Mouse (Mus musculus) intestine, embryonic 15.5 days (tissue): ENCODE measurements at regions not wholly inside any gene's neighbourhood (a gene's known extent, or its start where the extent isn't known, plus 50 kb on each side); places are given as distances from the start of the nearest gene placed in this dataset.
"Not testable (repeated sequence)": the region's sequence is repeated elsewhere in the genome, so short reads cannot be mapped to it uniquely, and the experiment has no call there.

Experiments
- ATAC-seq: fragments of 200-750 bp; cut with Nextera tagmentation; 2 replicates; pipeline ENCODE4 v1.8.0; 2017; ENCODE audit warnings: moderate TSS enrichment, moderate library complexity
- H3K27ac ChIP-seq: fragments of 300-500 bp; sonication (generic); 2 replicates; pipeline ENCODE4 v1.5.1; 2015; ENCODE audit warnings: mild to moderate bottlenecking, inconsistent platforms
- H3K27me3 ChIP-seq: fragments of 300-500 bp; sonication (generic); replicated peaks from 2 replicates; pipeline ENCODE4 v1.6.1; 2015; ENCODE audit warnings: inconsistent platforms
- H3K36me3 ChIP-seq: fragments of 300-500 bp; sonication (generic); 2 replicates; pipeline ENCODE4 v1.6.1; 2015; ENCODE audit warnings: inconsistent platforms
- H3K4me1 ChIP-seq: fragments of 300-500 bp; sonication (generic); replicated peaks from 2 replicates; pipeline ENCODE4 v1.6.1; 2015; ENCODE audit warnings: inconsistent platforms
- H3K4me2 ChIP-seq: fragments of 300-500 bp; sonication (generic); replicated peaks from 2 replicates; pipeline ENCODE4 v1.6.1; 2015; ENCODE audit warnings: mild to moderate bottlenecking, inconsistent platforms
- H3K4me3 ChIP-seq: fragments of 300-500 bp; sonication (generic); replicated peaks from 2 replicates; pipeline ENCODE4 v1.5.1; 2015; ENCODE audit warnings: inconsistent platforms
- H3K9ac ChIP-seq: fragments of 300-500 bp; sonication (generic); 2 replicates; pipeline ENCODE4 v1.6.1; 2015; ENCODE audit warnings: inconsistent platforms
- H3K9me3 ChIP-seq: fragments of 300-500 bp; sonication (generic); 2 replicates; pipeline ENCODE4 v1.6.1; 2016; ENCODE audit warnings: inconsistent platforms
- WGBS: fragments of 180-500 bp; shearing (Covaris S2); methylation state at CpG from one replicate; pipeline ENCODE4 v1.1.7; 2015; 5-methylcytosine and 5-hydroxymethylcytosine counted together

- H3K27ac ChIP-seq, H3K4me2 ChIP-seq, H3K4me3 ChIP-seq, H3K27me3 ChIP-seq, ATAC-seq, H3K9me3 ChIP-seq, H3K9ac ChIP-seq, H3K36me3 ChIP-seq, H3K4me1 ChIP-seq: not testable (repeated sequence)
These were observed 502.6 kb upstream of the Gdi2 start for GRCm38 (mm10) chr13:3035291-3035690.

- 34% methylated on average over 1 of the region's 1 CpGs for WGBS
- H3K27me3 ChIP-seq, ATAC-seq: not testable (repeated sequence)
These were observed 500.9 kb upstream of the Gdi2 start for GRCm38 (mm10) chr13:3037010-3037409.

DNA sequence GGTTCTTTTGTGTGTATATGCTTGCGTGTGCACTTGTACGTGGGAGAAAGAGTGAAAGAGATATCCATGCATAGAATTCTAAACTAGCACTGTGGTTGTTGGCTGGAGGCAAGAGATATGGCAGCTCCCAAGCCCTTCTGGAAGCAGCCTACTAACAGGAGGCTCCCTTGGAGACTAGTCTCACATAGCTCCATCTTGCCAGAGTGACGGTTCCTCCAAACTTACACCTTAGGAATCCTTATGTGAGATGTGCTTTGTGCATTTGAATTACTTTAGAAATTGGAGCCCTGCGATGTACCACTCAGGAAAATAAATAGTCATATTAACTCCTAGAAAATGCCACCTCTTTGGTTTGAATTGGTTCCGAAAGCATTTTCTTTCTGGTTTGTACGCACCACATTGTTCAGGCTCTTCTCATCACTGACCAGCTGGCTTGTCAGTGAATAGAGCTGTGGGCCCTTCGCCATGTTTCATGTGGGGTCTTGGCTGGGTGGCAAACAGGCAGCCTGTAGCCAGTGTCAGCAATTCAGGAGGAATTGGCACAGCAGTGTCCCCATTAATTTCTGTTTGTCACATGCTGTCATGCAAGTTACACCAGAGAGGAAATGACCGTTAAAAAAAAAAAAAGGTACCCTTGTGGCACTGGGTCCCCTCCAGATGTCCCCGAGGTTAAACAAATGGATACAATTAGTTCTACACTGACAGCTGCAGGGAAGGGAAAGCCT is 491.3 kb upstream of the Gdi2 start:
- not testable (repeated sequence) for H3K4me2 ChIP-seq
- 85% methylated on average over 9 of the region's 9 CpGs for WGBS

More at GRCm38 (mm10) chr13:3037010-3037409, 500.9 kb upstream of the Gdi2 start:
- H3K4me1 ChIP-seq, H3K27ac ChIP-seq, H3K9me3 ChIP-seq, H3K36me3 ChIP-seq, H3K9ac ChIP-seq, H3K4me2 ChIP-seq, H3K4me3 ChIP-seq: not testable (repeated sequence)

GRCm38 (mm10) chr13:3083480-3083879 is 454.4 kb upstream of the Gdi2 start:
- not testable (repeated sequence) for H3K4me2 ChIP-seq, H3K4me1 ChIP-seq, H3K9ac ChIP-seq, H3K27ac ChIP-seq, ATAC-seq, H3K9me3 ChIP-seq, H3K4me3 ChIP-seq, H3K36me3 ChIP-seq, H3K27me3 ChIP-seq
- 70% methylated on average over 3 of the region's 3 CpGs for WGBS

More for the DNA sequence above, 491.3 kb upstream of the Gdi2 start:
- H3K4me1 ChIP-seq, H3K4me3 ChIP-seq, H3K27ac ChIP-seq, H3K9ac ChIP-seq, H3K9me3 ChIP-seq, ATAC-seq, H3K27me3 ChIP-seq, H3K36me3 ChIP-seq: not testable (repeated sequence)

GRCm38 (mm10) chr13:3089971-3090370 is 447.9 kb upstream of the Gdi2 start:
- not testable (repeated sequence) for H3K9me3 ChIP-seq, H3K36me3 ChIP-seq, H3K4me1 ChIP-seq, ATAC-seq, H3K4me3 ChIP-seq, H3K4me2 ChIP-seq, H3K27ac ChIP-seq, H3K27me3 ChIP-seq, H3K9ac ChIP-seq
- WGBS: 80% methylated on average over 7 of the region's 7 CpGs

DNA sequence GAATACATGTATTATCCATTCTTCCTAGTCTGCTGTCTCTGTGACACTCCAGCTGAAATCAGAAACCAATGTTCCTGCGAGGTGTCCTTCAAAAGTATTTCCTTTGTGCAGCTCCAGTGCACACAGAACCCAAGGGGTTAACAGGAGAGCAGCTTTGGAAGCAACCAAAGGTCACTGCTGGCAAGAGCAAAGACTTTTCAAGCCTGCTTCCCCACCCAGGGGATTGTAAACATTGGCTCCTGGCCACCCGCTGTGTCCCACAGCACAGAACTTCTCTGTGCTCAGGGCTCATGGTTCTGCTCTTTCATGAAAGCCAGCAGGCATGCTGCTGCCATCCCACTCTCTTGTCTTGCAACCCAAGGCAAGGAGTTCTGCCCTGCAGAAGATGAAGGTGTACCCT is 431.3 kb upstream of the Gdi2 start:
- H3K27me3 ChIP-seq, H3K36me3 ChIP-seq, H3K4me3 ChIP-seq, H3K27ac ChIP-seq, H3K4me1 ChIP-seq, H3K9me3 ChIP-seq, H3K4me2 ChIP-seq, H3K9ac ChIP-seq: not testable (repeated sequence)
- ATAC-seq: peak; percentile 68
- 30% methylated on average over 2 of the region's 2 CpGs for WGBS

GRCm38 (mm10) chr13:3128150-3128549 is 409.7 kb upstream of the Gdi2 start:
- H3K27me3 ChIP-seq, H3K4me2 ChIP-seq: not testable (repeated sequence)
- 21% methylated on average over 4 of the region's 4 CpGs for WGBS

DNA sequence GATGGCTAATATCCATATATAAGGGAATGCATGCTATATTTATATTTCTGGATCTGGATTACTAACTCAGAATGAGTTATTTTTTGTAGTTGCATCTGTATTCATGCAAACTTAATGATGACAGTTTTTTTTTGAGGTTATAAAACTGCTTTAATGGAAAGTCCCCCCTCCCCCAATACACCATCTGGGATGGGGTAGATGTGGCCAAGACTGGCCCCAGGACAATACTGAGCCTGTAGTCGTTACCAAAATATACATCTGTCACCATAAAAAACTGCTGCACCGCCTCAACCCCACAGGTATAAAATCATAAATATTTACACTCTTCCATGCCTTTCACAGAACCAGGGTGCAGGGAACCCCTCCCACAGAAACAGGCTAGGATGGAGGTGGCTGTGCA is 400.6 kb upstream of the Gdi2 start:
- H3K9ac ChIP-seq, ATAC-seq, H3K27ac ChIP-seq, H3K9me3 ChIP-seq, H3K4me3 ChIP-seq, H3K4me1 ChIP-seq, H3K27me3 ChIP-seq, H3K36me3 ChIP-seq, H3K4me2 ChIP-seq: not testable (repeated sequence)
- 69% methylated on average over 2 of the region's 2 CpGs for WGBS

More at GRCm38 (mm10) chr13:3128150-3128549, 409.7 kb upstream of the Gdi2 start:
- not testable (repeated sequence) for H3K4me1 ChIP-seq, H3K27ac ChIP-seq, H3K36me3 ChIP-seq, H3K9me3 ChIP-seq, H3K9ac ChIP-seq, ATAC-seq, H3K4me3 ChIP-seq

- Histone ChIP-seq H3K4me1 (no peaks in the 10 kb centered on the region), H3K4me3 (no peak overlapping the region), H3K36me3 (no peaks in the 10 kb centered on the region), H3K4me2 (no peak overlapping the region), H3K27me3 (no peaks in the 10 kb centered on the region), H3K9ac (no peak overlapping the region), H3K9me3 (no peaks in the 10 kb centered on the region), H3K27ac (no peak overlapping the region)
- no peak for ATAC-seq
- 91% methylated on average over 14 of the region's 14 CpGs for WGBS
These were observed 399.2 kb upstream of the Gdi2 start for GRCm38 (mm10) chr13:3138698-3139097.

DNA sequence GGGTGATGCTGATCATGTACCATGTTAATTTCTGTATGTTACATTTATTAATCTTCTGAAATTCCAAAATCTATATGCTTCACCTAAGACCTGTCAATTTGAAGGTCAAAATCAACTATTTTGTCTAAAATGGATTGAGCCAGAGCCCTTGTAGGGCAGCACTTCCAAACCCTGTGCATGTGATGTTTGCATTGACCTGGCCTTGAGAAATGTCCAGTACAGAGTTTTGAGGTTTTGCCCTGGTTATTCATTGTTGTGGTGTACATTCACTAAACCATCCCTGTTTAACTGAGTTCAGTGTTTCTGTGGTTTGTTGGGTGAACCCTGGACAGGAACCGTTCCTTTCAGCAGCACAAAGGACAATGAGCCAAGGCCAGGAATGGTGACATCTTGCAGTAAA is 392.4 kb upstream of the Gdi2 start:
- not testable (repeated sequence) for H3K4me3 ChIP-seq, H3K36me3 ChIP-seq, H3K27ac ChIP-seq, H3K9me3 ChIP-seq, H3K4me1 ChIP-seq, ATAC-seq, H3K9ac ChIP-seq, H3K27me3 ChIP-seq, H3K4me2 ChIP-seq
- 79% methylated on average over 1 of the region's 1 CpGs for WGBS
